Mouse (Mus musculus): ENCODE measurements around the gene Gm13287. TPM values are rescaled to one million over a fixed set of nuclear protein-coding genes. Genes with fewer than 3 reads are reported as not detected.
"Not testable (repeated sequence)": the region's sequence is repeated elsewhere in the genome, so short reads cannot be mapped to it uniquely, and the experiment has no call there.

Gm13287 gene
- polyA plus RNA-seq, 2 experiments = not detected

DNA sequence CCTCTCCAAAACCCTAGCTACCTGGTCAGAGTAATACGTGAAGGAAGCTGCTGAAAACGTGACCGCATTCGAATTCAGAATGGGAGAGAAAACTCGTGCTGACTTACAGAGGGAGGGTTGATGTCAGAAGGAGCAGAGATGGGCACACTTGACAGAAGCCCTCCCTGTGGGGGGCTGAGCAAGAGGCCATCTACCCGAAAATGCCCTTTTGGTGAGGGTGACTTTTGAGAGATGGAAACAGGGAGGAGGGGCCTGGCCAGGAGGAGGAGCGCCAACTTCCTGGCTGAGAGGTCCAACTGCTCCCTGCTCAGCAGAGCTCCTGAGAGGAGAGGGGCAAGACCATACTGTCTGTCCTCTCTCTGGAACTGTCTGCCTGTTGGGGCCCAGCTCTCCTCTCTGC, 21.2 kb upstream of the Gm13287 start, which contains the start of gene Ifnz:
TSS of gene Ifnz (plus strand) at position 301 of the 400 bp plus-strand sequence.
- not testable (repeated sequence) for H3K36me3 ChIP-seq (ENCODE audit: control insufficient read depth, insufficient read depth, low read length); ATAC-seq (ENCODE audit: low FRiP score, low read depth); H3K27me3 ChIP-seq (ENCODE audit: control insufficient read depth, insufficient read depth, low read length); H3K9ac ChIP-seq (ENCODE audit: low read depth, low read length, severe bottlenecking); H3K9me3 ChIP-seq (ENCODE audit: control insufficient read depth, low read length); H3K4me1 ChIP-seq (ENCODE audit: control insufficient read depth, insufficient read depth, low read length); H3K27ac ChIP-seq (replicated peaks; ENCODE audit: low read depth, low read length); DNase-seq (ENCODE audit: low spot score)
- Histone ChIP-seq H3K4me2 (replicated peaks; ENCODE audit: low read depth, low read length, severe bottlenecking) (peak within 1 kb of the TSS; percentile 29), H3K4me3 (replicated peaks; ENCODE audit: low read length) (peak within 1 kb of the TSS; percentile 17; the same call in 1 of the 2 replicates)
- WGBS = 26% methylated on average over 3 of the region's 7 CpGs

DNA sequence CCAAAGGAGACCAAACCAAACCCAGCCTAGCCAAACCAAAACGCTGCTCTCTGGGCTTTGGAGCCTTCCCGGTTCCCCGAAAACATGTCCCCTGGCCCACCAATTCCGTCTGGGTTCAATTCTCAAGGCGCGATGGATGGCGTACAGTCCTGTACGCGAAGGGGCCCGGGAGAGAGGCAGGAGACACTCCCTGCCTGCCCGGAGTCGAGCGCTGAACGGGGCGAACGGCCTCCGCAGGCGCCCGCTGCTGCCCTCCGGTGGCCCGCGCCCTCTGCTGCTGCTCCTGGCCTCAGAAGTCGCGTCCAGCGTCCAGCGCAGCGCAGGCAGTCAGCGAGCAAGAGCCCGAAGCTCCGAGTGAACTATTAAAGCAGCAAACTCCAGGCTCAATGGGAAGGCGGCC, 20.7 kb upstream of the Gm13287 start:
- DNase-seq (ENCODE audit: low spot score); H3K27ac ChIP-seq (replicated peaks; ENCODE audit: low read depth, low read length); ATAC-seq (ENCODE audit: low FRiP score, low read depth); H3K9ac ChIP-seq (ENCODE audit: low read depth, low read length, severe bottlenecking); H3K27me3 ChIP-seq (ENCODE audit: control insufficient read depth, insufficient read depth, low read length); H3K4me1 ChIP-seq (ENCODE audit: control insufficient read depth, insufficient read depth, low read length); H3K9me3 ChIP-seq (ENCODE audit: control insufficient read depth, low read length); H3K36me3 ChIP-seq (ENCODE audit: control insufficient read depth, insufficient read depth, low read length): not testable (repeated sequence)
- Histone ChIP-seq H3K4me2 (replicated peaks; ENCODE audit: low read depth, low read length, severe bottlenecking) (peak overlapping the region; percentile 29), H3K4me3 (replicated peaks; ENCODE audit: low read length) (peak overlapping the region; percentile 17; the same call in 1 of the 2 replicates)
- WGBS = 0% methylated on average over 10 of the region's 31 CpGs

GRCm38 (mm10) chr4:88785409-88785808, 17.6 kb upstream of the Gm13287 start, which contains the start of gene Gm13276:
TSS of gene Gm13276 (plus strand) at chr4:88785709.
- not testable (repeated sequence) for H3K4me3 ChIP-seq (replicated peaks; ENCODE audit: low read length); ATAC-seq (ENCODE audit: low FRiP score, low read depth); H3K27ac ChIP-seq (replicated peaks; ENCODE audit: low read depth, low read length); H3K9me3 ChIP-seq (ENCODE audit: control insufficient read depth, low read length); DNase-seq (ENCODE audit: low spot score); H3K9ac ChIP-seq (ENCODE audit: low read depth, low read length, severe bottlenecking); H3K4me2 ChIP-seq (replicated peaks; ENCODE audit: low read depth, low read length, severe bottlenecking); H3K36me3 ChIP-seq (ENCODE audit: control insufficient read depth, insufficient read depth, low read length); H3K27me3 ChIP-seq (ENCODE audit: control insufficient read depth, insufficient read depth, low read length); H3K4me1 ChIP-seq (ENCODE audit: control insufficient read depth, insufficient read depth, low read length)
- WGBS = no CpG with 5 or more reads among the region's 27 CpGs

- DNase-seq (ENCODE audit: low spot score); H3K9me3 ChIP-seq (ENCODE audit: control insufficient read depth, low read length); H3K36me3 ChIP-seq (ENCODE audit: control insufficient read depth, insufficient read depth, low read length); H3K4me1 ChIP-seq (ENCODE audit: control insufficient read depth, insufficient read depth, low read length); H3K4me2 ChIP-seq (replicated peaks; ENCODE audit: low read depth, low read length, severe bottlenecking); H3K9ac ChIP-seq (ENCODE audit: low read depth, low read length, severe bottlenecking); H3K27me3 ChIP-seq (ENCODE audit: control insufficient read depth, insufficient read depth, low read length); ATAC-seq (ENCODE audit: low FRiP score, low read depth); H3K27ac ChIP-seq (replicated peaks; ENCODE audit: low read depth, low read length); H3K4me3 ChIP-seq (replicated peaks; ENCODE audit: low read length): not testable (repeated sequence)
- WGBS = no CpG with 5 or more reads among the region's 28 CpGs
Observed at GRCm38 (mm10) chr4:88788402-88788801, 14.7 kb upstream of the Gm13287 start, which contains the start of gene Gm13277. TSS of gene Gm13277 (plus strand) at chr4:88788632.

GRCm38 (mm10) chr4:88791250-88791649, 11.8 kb upstream of the Gm13287 start, which contains the start of gene Gm13278:
TSS of gene Gm13278 (plus strand) at chr4:88791550.
- H3K36me3 ChIP-seq (ENCODE audit: control insufficient read depth, insufficient read depth, low read length); H3K4me2 ChIP-seq (replicated peaks; ENCODE audit: low read depth, low read length, severe bottlenecking); H3K9ac ChIP-seq (ENCODE audit: low read depth, low read length, severe bottlenecking); H3K4me1 ChIP-seq (ENCODE audit: control insufficient read depth, insufficient read depth, low read length); H3K27ac ChIP-seq (replicated peaks; ENCODE audit: low read depth, low read length); H3K27me3 ChIP-seq (ENCODE audit: control insufficient read depth, insufficient read depth, low read length); H3K9me3 ChIP-seq (ENCODE audit: control insufficient read depth, low read length); H3K4me3 ChIP-seq (replicated peaks; ENCODE audit: low read length); ATAC-seq (ENCODE audit: low FRiP score, low read depth); DNase-seq (ENCODE audit: low spot score): not testable (repeated sequence)
- WGBS = no CpG with 5 or more reads among the region's 28 CpGs

DNA sequence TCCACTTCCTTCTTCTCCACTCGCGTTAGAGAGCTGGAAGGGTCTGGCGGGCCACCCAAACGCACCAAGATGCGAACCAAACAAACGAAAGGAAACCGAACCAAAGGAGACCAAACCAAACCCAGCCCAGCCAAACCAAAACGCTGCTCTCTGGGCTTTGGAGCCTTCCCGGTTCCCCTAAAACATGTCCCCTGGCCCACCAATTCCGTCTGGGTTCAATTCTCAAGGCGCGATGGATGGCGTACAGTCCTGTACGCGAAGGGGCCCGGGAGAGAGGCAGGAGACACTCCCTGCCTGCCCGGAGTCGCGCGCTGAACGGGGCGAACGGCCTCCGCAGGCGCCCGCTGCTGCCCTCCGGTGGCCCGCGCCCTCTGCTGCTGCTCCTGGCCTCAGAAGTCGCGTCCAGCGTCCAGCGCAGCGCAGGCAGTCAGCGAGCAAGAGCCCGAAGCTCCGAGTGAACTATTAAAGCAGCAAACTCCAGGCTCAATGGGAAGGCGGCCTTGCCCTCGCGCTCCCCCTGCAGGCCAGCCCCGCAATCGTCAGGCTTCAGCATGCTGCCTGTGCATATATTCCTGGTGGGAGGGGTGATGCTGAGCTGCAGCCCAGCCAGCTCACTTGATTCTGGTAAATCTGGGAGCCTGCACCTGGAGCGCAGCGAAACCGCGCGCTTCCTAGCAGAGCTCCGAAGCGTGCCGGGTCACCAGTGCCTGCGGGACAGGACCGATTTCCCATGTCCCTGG, 8.9 kb upstream of the Gm13287 start, which contains the start of gene Gm13275:
TSS of gene Gm13275 (plus strand) at position 552 of the 740 bp plus-strand sequence.
- not testable (repeated sequence) for H3K36me3 ChIP-seq (ENCODE audit: control insufficient read depth, insufficient read depth, low read length); H3K27ac ChIP-seq (replicated peaks; ENCODE audit: low read depth, low read length); H3K4me3 ChIP-seq (replicated peaks; ENCODE audit: low read length); H3K4me2 ChIP-seq (replicated peaks; ENCODE audit: low read depth, low read length, severe bottlenecking); H3K4me1 ChIP-seq (ENCODE audit: control insufficient read depth, insufficient read depth, low read length); H3K9ac ChIP-seq (ENCODE audit: low read depth, low read length, severe bottlenecking); ATAC-seq (ENCODE audit: low FRiP score, low read depth); DNase-seq (ENCODE audit: low spot score); H3K9me3 ChIP-seq (ENCODE audit: control insufficient read depth, low read length); H3K27me3 ChIP-seq (ENCODE audit: control insufficient read depth, insufficient read depth, low read length)
- 0% methylated on average over 5 of the region's 52 CpGs for WGBS

DNA sequence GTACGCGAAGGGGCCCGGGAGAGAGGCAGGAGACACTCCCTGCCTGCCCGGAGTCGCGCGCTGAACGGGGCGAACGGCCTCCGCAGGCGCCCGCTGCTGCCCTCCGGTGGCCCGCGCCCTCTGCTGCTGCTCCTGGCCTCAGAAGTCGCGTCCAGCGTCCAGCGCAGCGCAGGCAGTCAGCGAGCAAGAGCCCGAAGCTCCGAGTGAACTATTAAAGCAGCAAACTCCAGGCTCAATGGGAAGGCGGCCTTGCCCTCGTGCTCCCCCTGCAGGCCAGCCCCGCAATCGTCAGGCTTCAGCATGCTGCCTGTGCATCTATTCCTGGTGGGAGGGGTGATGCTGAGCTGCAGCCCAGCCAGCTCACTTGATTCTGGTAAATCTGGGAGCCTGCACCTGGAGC, 6.0 kb upstream of the Gm13287 start, which contains the start of gene Gm13279:
TSS of gene Gm13279 (plus strand) at position 301 of the 400 bp plus-strand sequence.
- H3K4me1 ChIP-seq (ENCODE audit: control insufficient read depth, insufficient read depth, low read length); H3K4me3 ChIP-seq (replicated peaks; ENCODE audit: low read length); H3K27ac ChIP-seq (replicated peaks; ENCODE audit: low read depth, low read length); H3K9ac ChIP-seq (ENCODE audit: low read depth, low read length, severe bottlenecking); ATAC-seq (ENCODE audit: low FRiP score, low read depth); H3K4me2 ChIP-seq (replicated peaks; ENCODE audit: low read depth, low read length, severe bottlenecking); H3K9me3 ChIP-seq (ENCODE audit: control insufficient read depth, low read length); H3K36me3 ChIP-seq (ENCODE audit: control insufficient read depth, insufficient read depth, low read length); H3K27me3 ChIP-seq (ENCODE audit: control insufficient read depth, insufficient read depth, low read length); DNase-seq (ENCODE audit: low spot score): not testable (repeated sequence)
- no CpG with 5 or more reads among the region's 28 CpGs for WGBS

GRCm38 (mm10) chr4:88799365-88799764, 3.7 kb upstream of the Gm13287 start, which contains the start of gene Gm13285:
TSS of gene Gm13285 (plus strand) at chr4:88799665.
- H3K4me2 ChIP-seq (replicated peaks; ENCODE audit: low read depth, low read length, severe bottlenecking); H3K27ac ChIP-seq (replicated peaks; ENCODE audit: low read depth, low read length); H3K4me1 ChIP-seq (ENCODE audit: control insufficient read depth, insufficient read depth, low read length); ATAC-seq (ENCODE audit: low FRiP score, low read depth); H3K27me3 ChIP-seq (ENCODE audit: control insufficient read depth, insufficient read depth, low read length); H3K9me3 ChIP-seq (ENCODE audit: control insufficient read depth, low read length); H3K36me3 ChIP-seq (ENCODE audit: control insufficient read depth, insufficient read depth, low read length); H3K4me3 ChIP-seq (replicated peaks; ENCODE audit: low read length); H3K9ac ChIP-seq (ENCODE audit: low read depth, low read length, severe bottlenecking); DNase-seq (ENCODE audit: low spot score): not testable (repeated sequence)
- WGBS = 12% methylated on average over 2 of the region's 7 CpGs

Measured in limb, embryonic 14.5 days (tissue).